Mouse (Mus musculus) ovary, postnatal 14 days (tissue): ENCODE results near the gene Sorcs3.

Experiments used
- DNase-seq: peaks from one replicate; pipeline ENCODE4 v3.0.0; 2022; ENCODE audit warnings: low spot score

Sorcs3 gene

DNA sequence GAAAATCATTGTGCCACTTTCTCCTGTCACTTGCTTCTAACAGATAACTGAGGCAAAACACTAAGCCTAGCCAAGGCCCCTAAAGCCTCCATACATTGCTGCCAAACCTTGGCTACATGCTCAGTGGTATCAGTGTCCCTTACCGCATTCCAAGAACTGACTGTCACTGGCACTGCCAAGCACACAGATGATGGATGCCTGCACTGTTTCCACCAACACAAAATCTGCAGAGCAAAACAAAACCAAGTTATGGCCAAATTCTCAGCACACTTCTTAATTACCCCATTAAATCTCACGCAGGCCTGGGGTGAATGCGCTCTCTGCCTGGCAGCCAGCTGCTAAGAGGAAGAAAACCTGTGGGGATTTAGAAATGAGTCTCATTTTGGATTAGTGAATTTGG lies 628.5 kb downstream of the Sorcs3 start:
- DNase-seq: no peak

GRCm38 (mm10) chr19:48839418-48839817 lies 633.6 kb downstream of the Sorcs3 start:
- no peak for DNase-seq

- DNase-seq: no peak
Observed at GRCm38 (mm10) chr19:48847700-48848099, 641.9 kb downstream of the Sorcs3 start.

DNA sequence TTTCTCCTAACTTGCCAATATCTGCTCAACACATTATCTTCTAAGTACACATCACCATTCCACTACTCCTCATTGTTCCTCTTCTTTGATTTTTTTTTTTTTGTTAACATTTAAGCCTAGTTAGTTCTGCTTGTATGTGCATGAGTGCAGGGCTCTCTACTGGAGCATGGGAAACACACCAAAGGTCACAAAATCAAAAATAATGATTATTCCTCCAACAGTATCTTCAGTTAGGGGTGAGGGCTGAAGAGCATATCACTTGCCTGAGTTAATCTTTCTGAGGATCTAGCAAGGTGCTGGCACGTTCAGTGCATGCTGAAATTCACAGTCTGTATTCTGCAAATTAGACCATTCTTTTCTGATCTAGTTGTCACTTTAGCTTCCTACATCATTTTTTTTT lies 644.6 kb downstream of the Sorcs3 start:
- DNase-seq: no peak
